Mouse (Mus musculus) myocyte (in vitro differentiated cells): Measurements from ENCODE around the gene Zfp385c. TPM values are rescaled to one million over a fixed set of nuclear protein-coding genes. Genes with fewer than 3 reads are reported as not detected.
"Not testable (repeated sequence)": the region's sequence is repeated elsewhere in the genome, so short reads cannot be mapped to it uniquely, and the experiment has no call there.

Experiments used
- H3K27me3 ChIP-seq: one replicate; pipeline ENCODE4 v1.6.1; 2011; ENCODE audit not compliant: control insufficient read depth, insufficient read depth, insufficient read length
- H3K36me3 ChIP-seq: one replicate; pipeline ENCODE4 v1.6.1; 2011; ENCODE audit not compliant: control insufficient read depth, insufficient read depth
- H3K4me2 ChIP-seq: one replicate; pipeline ENCODE4 v1.6.1; 2011; ENCODE audit warnings: low read depth, control low read depth
- H3K4me3 ChIP-seq: one replicate; pipeline ENCODE4 v1.5.1; 2011; ENCODE audit warnings: mild to moderate bottlenecking, control low read depth, moderate library complexity
- H3K79me2 ChIP-seq: one replicate; pipeline ENCODE4 v1.6.1; 2011; ENCODE audit not compliant: control insufficient read depth, insufficient read depth
- H3ac ChIP-seq: one replicate; pipeline ENCODE4 v1.6.1; 2011; ENCODE audit not compliant: control insufficient read depth, insufficient read length
- CEBPB ChIP-seq: IDR thresholded peaks from 2 replicates; pipeline ENCODE4 v1.6.1; 2011; ENCODE audit warnings: mild to moderate bottlenecking, moderate library complexity; ENCODE audit not compliant: poor library complexity, insufficient read depth, severe bottlenecking
- E2F4 ChIP-seq: IDR thresholded peaks from one replicate; pipeline ENCODE4 v1.6.1; 2011; ENCODE audit warnings: mild to moderate bottlenecking, control low read depth, moderate library complexity; ENCODE audit not compliant: insufficient read depth
- MAX ChIP-seq: IDR thresholded peaks from one replicate; pipeline ENCODE4 v1.6.1; 2011; ENCODE audit warnings: low read depth, mild to moderate bottlenecking, control low read depth
- MYOD1 ChIP-seq, 3 experiments: IDR thresholded peaks; one replicate each; pipeline ENCODE4 v1.6.1; 2011; ENCODE audit warnings: control low read depth in 2 of 3, low read depth in 2 of 3, mild to moderate bottlenecking in 2 of 3, moderate library complexity in 1 of 3; ENCODE audit not compliant: insufficient read length in 2 of 3, control insufficient read depth in 1 of 3
- MYOG ChIP-seq, 3 experiments: IDR thresholded peaks; one replicate each; pipeline ENCODE4 v1.6.1; 2011; ENCODE audit warnings: control low read depth in 2 of 3, low read depth in 2 of 3, mild to moderate bottlenecking in 2 of 3; ENCODE audit not compliant: insufficient read length in 2 of 3, control insufficient read depth in 1 of 3, insufficient read depth in 1 of 3
- POLR2A ChIP-seq: IDR thresholded peaks from one replicate; pipeline ENCODE4 v1.6.1; 2011; ENCODE audit warnings: low read depth, mild to moderate bottlenecking, control low read depth, moderate library complexity; ENCODE audit not compliant: insufficient read length
- POLR2AphosphoS2 ChIP-seq: IDR thresholded peaks from one replicate; pipeline ENCODE4 v1.6.1; 2011; ENCODE audit warnings: low read depth, control low read depth; ENCODE audit not compliant: insufficient read length
- REST ChIP-seq: IDR thresholded peaks from one replicate; pipeline ENCODE4 v1.6.1; 2011; ENCODE audit warnings: mild to moderate bottlenecking, control low read depth, moderate library complexity; ENCODE audit not compliant: insufficient read depth, insufficient read length
- SRF ChIP-seq: IDR thresholded peaks from one replicate; pipeline ENCODE4 v1.6.1; 2011; ENCODE audit warnings: low read depth; ENCODE audit not compliant: control insufficient read depth, insufficient read length
- TCF12 ChIP-seq: IDR thresholded peaks from one replicate; pipeline ENCODE4 v1.6.1; 2011; ENCODE audit warnings: mild to moderate bottlenecking, control low read depth; ENCODE audit not compliant: poor library complexity, insufficient read depth, severe bottlenecking
- TCF3 ChIP-seq: IDR thresholded peaks from one replicate; pipeline ENCODE4 v1.6.1; 2011; ENCODE audit warnings: low read depth, control low read depth; ENCODE audit not compliant: insufficient read length
- USF1 ChIP-seq: IDR thresholded peaks from one replicate; pipeline ENCODE4 v1.6.1; 2011; ENCODE audit warnings: low read depth, mild to moderate bottlenecking, control low read depth, moderate library complexity
- polyA plus RNA-seq: library from polyadenylated mRNA; unstranded; fragments of >200 nt; fragmentation: generic; extraction: Trizol; gene quantifications from one replicate; pipeline ENCODE4 v1.2.1, GENCODE M21; 2012; ENCODE audit warnings: missing spikeins

Zfp385c gene
- polyA plus RNA-seq, 1 experiment, result 0.24 TPM

- no peak overlapping the region for H3K4me3 ChIP-seq
- no peaks in the 10 kb centered on the region for H3K36me3 ChIP-seq
- no peaks in the 10 kb centered on the region for H3K79me2 ChIP-seq
- no peak overlapping the region for H3K4me2 ChIP-seq
- TF ChIP-seq SRF (no peak), MYOD1 (IDR thresholded peaks at IDR 0.05; ENCODE audit: control insufficient read depth in 1 of 3, insufficient read length in 2 of 3, low read depth in 2 of 3) (peak in 1 of 3 experiments; percentile 29), CEBPB (no peak), POLR2A (no peak)
- no peak overlapping the region for H3ac ChIP-seq
- H3K27me3 ChIP-seq, result peaks cover 35% of the 10 kb centered on the region
Observed at GRCm38 (mm10) chr11:100673169-100673568, 19.1 kb downstream of the Zfp385c start.

- peaks cover 35% of the 10 kb centered on the region for H3K27me3 ChIP-seq
- H3K36me3 ChIP-seq, result no peaks in the 10 kb centered on the region
- no peak overlapping the region for H3K4me2 ChIP-seq
- no peak for TF ChIP-seq MAX
- TF ChIP-seq CEBPB, result no peak
- TF ChIP-seq REST, result no peak
- no peak for TF ChIP-seq MYOG (IDR thresholded peaks at IDR 0.05; ENCODE audit: control insufficient read depth in 1 of 3, insufficient read depth in 1 of 3, insufficient read length in 2 of 3, low read depth in 2 of 3)
- no peak for TF ChIP-seq SRF
- no peak for TF ChIP-seq TCF3
- TF ChIP-seq POLR2A, result no peak
- no peak for TF ChIP-seq USF1
- TF ChIP-seq MYOD1 (IDR thresholded peaks at IDR 0.05; ENCODE audit: control insufficient read depth in 1 of 3, insufficient read length in 2 of 3, low read depth in 2 of 3), result no peak
- TF ChIP-seq TCF12, result no peak
- no peak for TF ChIP-seq POLR2AphosphoS2
- TF ChIP-seq E2F4, result no peak
- H3ac ChIP-seq, result no peak overlapping the region
- no peaks in the 10 kb centered on the region for H3K79me2 ChIP-seq
- H3K4me3 ChIP-seq, result no peak overlapping the region
Observed at GRCm38 (mm10) chr11:100671956-100672355, 20.3 kb downstream of the Zfp385c start.

GRCm38 (mm10) chr11:100671049-100671448 is 21.2 kb downstream of the Zfp385c start:
- Histone ChIP-seq H3K27me3 (peaks cover 35% of the 10 kb centered on the region), H3K36me3 (no peaks in the 10 kb centered on the region), H3K4me3 (no peak overlapping the region)

GRCm38 (mm10) chr11:100659806-100660205 is 32.4 kb downstream of the Zfp385c start:
- Histone ChIP-seq H3K36me3 (no peaks in the 10 kb centered on the region), H3ac (no peak overlapping the region), H3K79me2 (no peaks in the 10 kb centered on the region), H3K4me3 (no peak overlapping the region), H3K27me3 (peaks cover 12% of the 10 kb centered on the region), H3K4me2 (no peak overlapping the region)
- no peak for TF ChIP-seq POLR2A
- no peak for TF ChIP-seq E2F4
- TF ChIP-seq REST, result no peak
- no peak for TF ChIP-seq MYOG (IDR thresholded peaks at IDR 0.05; ENCODE audit: control insufficient read depth in 1 of 3, insufficient read depth in 1 of 3, insufficient read length in 2 of 3, low read depth in 2 of 3)
- TF ChIP-seq TCF3, result no peak
- no peak for TF ChIP-seq MYOD1 (IDR thresholded peaks at IDR 0.05; ENCODE audit: control insufficient read depth in 1 of 3, insufficient read length in 2 of 3, low read depth in 2 of 3)
- TF ChIP-seq SRF, result no peak
- TF ChIP-seq POLR2AphosphoS2, result no peak
- no peak for TF ChIP-seq CEBPB
- TF ChIP-seq TCF12, result no peak
- no peak for TF ChIP-seq USF1
- no peak for TF ChIP-seq MAX

More at GRCm38 (mm10) chr11:100671049-100671448, 21.2 kb downstream of the Zfp385c start:
- H3ac ChIP-seq, result no peak overlapping the region
- no peaks in the 10 kb centered on the region for H3K79me2 ChIP-seq
- no peak overlapping the region for H3K4me2 ChIP-seq
- no peak for TF ChIP-seq MAX
- no peak for TF ChIP-seq MYOD1 (IDR thresholded peaks at IDR 0.05; ENCODE audit: control insufficient read depth in 1 of 3, insufficient read length in 2 of 3, low read depth in 2 of 3)
- no peak for TF ChIP-seq TCF12
- no peak for TF ChIP-seq E2F4
- TF ChIP-seq SRF, result no peak
- TF ChIP-seq REST, result no peak
- TF ChIP-seq USF1, result no peak
- TF ChIP-seq MYOG (IDR thresholded peaks at IDR 0.05; ENCODE audit: control insufficient read depth in 1 of 3, insufficient read depth in 1 of 3, insufficient read length in 2 of 3, low read depth in 2 of 3), result no peak
- TF ChIP-seq TCF3, result no peak
- TF ChIP-seq POLR2AphosphoS2, result no peak
- no peak for TF ChIP-seq POLR2A
- TF ChIP-seq CEBPB, result no peak

GRCm38 (mm10) chr11:100656458-100656857 is 35.8 kb downstream of the Zfp385c start:
- H3K27me3 ChIP-seq, result peaks cover 12% of the 10 kb centered on the region
- no peak for TF ChIP-seq MAX
- TF ChIP-seq CEBPB, result no peak
- TF ChIP-seq POLR2A, result no peak
- TF ChIP-seq MYOG (IDR thresholded peaks at IDR 0.05; ENCODE audit: control insufficient read depth in 1 of 3, insufficient read depth in 1 of 3, insufficient read length in 2 of 3, low read depth in 2 of 3), result no peak
- no peak for TF ChIP-seq MYOD1 (IDR thresholded peaks at IDR 0.05; ENCODE audit: control insufficient read depth in 1 of 3, insufficient read length in 2 of 3, low read depth in 2 of 3)
- TF ChIP-seq REST, result no peak
- no peak for TF ChIP-seq USF1
- no peak for TF ChIP-seq POLR2AphosphoS2
- TF ChIP-seq TCF12, result no peak
- no peak for TF ChIP-seq SRF
- TF ChIP-seq E2F4, result no peak
- no peak for TF ChIP-seq TCF3
- no peak overlapping the region for H3K4me2 ChIP-seq
- no peak overlapping the region for H3K4me3 ChIP-seq
- no peaks in the 10 kb centered on the region for H3K79me2 ChIP-seq
- no peaks in the 10 kb centered on the region for H3K36me3 ChIP-seq
- no peak overlapping the region for H3ac ChIP-seq

- not testable (repeated sequence) for H3ac ChIP-seq, H3K36me3 ChIP-seq, H3K4me3 ChIP-seq, H3K4me2 ChIP-seq, H3K79me2 ChIP-seq
- peaks cover 16% of the 10 kb centered on the region for H3K27me3 ChIP-seq
Observed at GRCm38 (mm10) chr11:100655589-100655988, 36.7 kb downstream of the Zfp385c start.
